Mouse (Mus musculus): ENCODE data around the gene 4930415O20Rik. TPM values are rescaled to one million over a fixed set of nuclear protein-coding genes. Genes with fewer than 3 reads are reported as not detected.

Gene 4930415O20Rik
- polyA plus RNA-seq, 1 experiment, result not detected

DNA sequence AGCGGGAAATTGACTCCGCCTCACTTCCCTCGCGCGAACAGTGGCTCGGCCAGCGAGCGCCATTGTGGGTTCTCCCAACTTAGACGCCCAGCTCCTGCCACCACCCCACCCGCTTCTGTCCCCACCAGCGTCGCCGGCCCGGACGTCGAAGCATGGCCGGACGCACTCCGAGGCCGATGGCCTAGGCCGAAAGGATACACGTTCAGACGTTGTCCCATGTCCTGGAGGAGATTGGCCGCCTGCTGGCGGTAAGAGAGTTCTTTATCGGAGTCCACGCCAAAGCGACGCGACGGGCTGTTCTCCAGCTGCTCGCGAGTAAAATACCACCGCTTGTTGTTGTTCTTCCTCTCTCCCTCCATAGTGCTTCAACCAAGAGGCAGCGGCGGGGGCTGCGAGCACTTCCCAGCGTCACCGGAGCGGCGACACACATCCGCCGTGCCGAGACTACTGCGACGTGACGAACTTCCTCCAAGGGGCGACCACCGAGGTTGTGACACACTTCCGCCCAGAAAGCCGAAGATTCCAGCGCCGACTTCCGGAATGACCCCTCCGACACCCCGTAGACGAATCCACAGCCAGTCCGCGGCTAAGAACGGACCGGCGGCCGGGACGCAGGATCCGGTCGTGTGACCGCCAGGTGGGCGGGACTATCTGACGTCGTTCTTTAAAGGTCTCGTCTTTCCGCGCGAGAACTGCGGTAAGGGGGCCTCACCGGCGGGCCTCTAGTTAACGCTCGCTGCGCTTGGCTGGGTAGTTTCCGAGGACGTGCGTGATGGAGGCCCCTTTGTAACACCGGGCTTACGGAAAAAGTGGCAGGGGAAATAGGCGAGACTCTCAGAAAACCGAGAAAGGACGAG lies 3.3 kb upstream of the 4930415O20Rik start:
- TF ChIP-seq CTCF (IDR thresholded peaks at IDR 0.05; ENCODE audit: extremely low read depth, insufficient read depth, insufficient read length, insufficient replicate concordance) (no peak), POLR2A (IDR thresholded peaks at IDR 0.05; ENCODE audit: low read depth, low read length) (peak; percentile 88)
- peak; percentile 99 to 100 for DNase-seq (ENCODE audit: low read depth in 1 of 2, low spot score in 2 of 2)
- peaks cover 4% of the 10 kb centered on the region for H3K36me3 ChIP-seq (ENCODE audit: control insufficient read depth, insufficient read depth, low read length)
- peaks cover 13% of the 10 kb centered on the region; the same call in 1 of the 2 replicates for H3K4me1 ChIP-seq (ENCODE audit: control insufficient read depth, insufficient read depth, insufficient read length)
- peak overlapping the region; percentile 88 for H3K4me3 ChIP-seq (ENCODE audit: extremely low read depth, insufficient read depth, insufficient read length)
- peak overlapping the region; percentile 98 for H3K27ac ChIP-seq (ENCODE audit: insufficient read depth, low read length)
- WGBS, result under 1% methylated on average over 88 of the region's 88 CpGs
- no peaks in the 10 kb centered on the region for H3K27me3 ChIP-seq (ENCODE audit: control insufficient read depth, insufficient read depth, low read length)

GRCm38 (mm10) chr15:98568256-98569033 lies 2.4 kb upstream of the 4930415O20Rik start:
- 9% methylated on average over 22 of the region's 22 CpGs for WGBS
- TF ChIP-seq POLR2A (IDR thresholded peaks at IDR 0.05; ENCODE audit: low read depth, low read length) (no peak), CTCF (IDR thresholded peaks at IDR 0.05; ENCODE audit: extremely low read depth, insufficient read depth, insufficient read length, insufficient replicate concordance) (no peak)
- Histone ChIP-seq H3K36me3 (ENCODE audit: control insufficient read depth, insufficient read depth, low read length) (peaks cover 4% of the 10 kb centered on the region; the same call in 1 of the 2 replicates), H3K4me3 (ENCODE audit: extremely low read depth, insufficient read depth, insufficient read length) (peak overlapping the region; percentile 81), H3K4me1 (ENCODE audit: control insufficient read depth, insufficient read depth, insufficient read length) (peaks cover 13% of the 10 kb centered on the region; the same call in 1 of the 2 replicates), H3K27ac (ENCODE audit: insufficient read depth, low read length) (peak overlapping the region; percentile 94), H3K27me3 (ENCODE audit: control insufficient read depth, insufficient read depth, low read length) (no peaks in the 10 kb centered on the region)
- DNase-seq (ENCODE audit: low read depth in 1 of 2, low spot score in 2 of 2), result no peak

- TF ChIP-seq CTCF (IDR thresholded peaks at IDR 0.05; ENCODE audit: extremely low read depth, insufficient read depth, insufficient read length, insufficient replicate concordance) (no peak), POLR2A (IDR thresholded peaks at IDR 0.05; ENCODE audit: low read depth, low read length) (no peak)
- no peak overlapping the region for H3K27ac ChIP-seq (ENCODE audit: insufficient read depth, low read length)
- 72% methylated on average over 7 of the region's 7 CpGs for WGBS
- H3K36me3 ChIP-seq (ENCODE audit: control insufficient read depth, insufficient read depth, low read length), result peaks cover 4% of the 10 kb centered on the region; the same call in 1 of the 2 replicates
- no peak for DNase-seq (ENCODE audit: low read depth in 1 of 2, low spot score in 2 of 2)
- peaks cover 13% of the 10 kb centered on the region; the same call in 1 of the 2 replicates for H3K4me1 ChIP-seq (ENCODE audit: control insufficient read depth, insufficient read depth, insufficient read length)
- no peak overlapping the region for H3K4me3 ChIP-seq (ENCODE audit: extremely low read depth, insufficient read depth, insufficient read length)
- H3K27me3 ChIP-seq (ENCODE audit: control insufficient read depth, insufficient read depth, low read length), result no peaks in the 10 kb centered on the region
These were observed 1.6 kb upstream of the 4930415O20Rik start for GRCm38 (mm10) chr15:98569216-98569615.

DNA sequence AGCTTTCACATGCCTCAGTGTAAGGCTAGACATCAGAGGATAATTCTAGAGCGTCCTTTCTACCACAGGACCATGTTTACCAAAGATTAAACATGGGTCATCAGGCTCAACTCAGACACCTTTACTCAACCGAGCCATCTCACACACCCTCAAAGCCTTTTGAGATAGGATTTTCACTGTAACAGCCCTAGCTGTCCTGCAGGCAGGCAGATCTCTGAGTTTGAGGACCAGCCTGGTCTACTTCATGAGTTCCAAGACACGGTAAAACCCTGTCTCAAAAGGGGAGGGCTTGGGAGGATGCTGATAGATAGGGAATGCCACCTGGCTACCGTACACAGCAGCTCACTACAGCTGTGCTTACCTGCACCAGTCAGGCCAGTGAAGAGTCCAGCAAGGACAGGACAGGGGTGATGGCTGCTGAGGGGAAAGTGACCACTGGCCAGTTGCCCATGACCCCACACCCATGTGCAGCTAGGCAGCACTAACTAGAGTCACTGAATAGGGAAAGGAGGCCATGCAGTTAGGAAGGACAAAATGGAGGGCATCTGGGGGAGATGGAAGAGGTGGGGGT lies 924 bp upstream of the 4930415O20Rik start:
- peaks cover 1% of the 10 kb centered on the region; the same call in 1 of the 2 replicates for H3K36me3 ChIP-seq (ENCODE audit: control insufficient read depth, insufficient read depth, low read length)
- peaks cover 13% of the 10 kb centered on the region; the same call in 1 of the 2 replicates for H3K4me1 ChIP-seq (ENCODE audit: control insufficient read depth, insufficient read depth, insufficient read length)
- no peak for DNase-seq (ENCODE audit: low read depth in 1 of 2, low spot score in 2 of 2)
- no peak for TF ChIP-seq CTCF (IDR thresholded peaks at IDR 0.05; ENCODE audit: extremely low read depth, insufficient read depth, insufficient read length, insufficient replicate concordance)
- no peak for TF ChIP-seq POLR2A (IDR thresholded peaks at IDR 0.05; ENCODE audit: low read depth, low read length)
- no peaks in the 10 kb centered on the region for H3K27me3 ChIP-seq (ENCODE audit: control insufficient read depth, insufficient read depth, low read length)
- no peak overlapping the region for H3K27ac ChIP-seq (ENCODE audit: insufficient read depth, low read length)
- WGBS, result 91% methylated on average over 4 of the region's 4 CpGs
- no peak overlapping the region for H3K4me3 ChIP-seq (ENCODE audit: extremely low read depth, insufficient read depth, insufficient read length)

- Histone ChIP-seq H3K4me1 (ENCODE audit: control insufficient read depth, insufficient read depth, insufficient read length) (peaks cover 7% of the 10 kb centered on the region; the same call in 1 of the 2 replicates), H3K4me3 (ENCODE audit: extremely low read depth, insufficient read depth, insufficient read length) (no peak overlapping the region), H3K27me3 (ENCODE audit: control insufficient read depth, insufficient read depth, low read length) (no peaks in the 10 kb centered on the region), H3K36me3 (ENCODE audit: control insufficient read depth, insufficient read depth, low read length) (no peaks in the 10 kb centered on the region), H3K27ac (ENCODE audit: insufficient read depth, low read length) (no peak overlapping the region)
- WGBS, result 88% methylated on average over 4 of the region's 4 CpGs
- no peak for TF ChIP-seq CTCF (IDR thresholded peaks at IDR 0.05; ENCODE audit: extremely low read depth, insufficient read depth, insufficient read length, insufficient replicate concordance)
- TF ChIP-seq POLR2A (IDR thresholded peaks at IDR 0.05; ENCODE audit: low read depth, low read length), result no peak
- no peak for DNase-seq (ENCODE audit: low read depth in 1 of 2, low spot score in 2 of 2)
These were observed 2.5 kb downstream of the 4930415O20Rik start for GRCm38 (mm10) chr15:98573293-98573692.

- Histone ChIP-seq H3K4me1 (ENCODE audit: control insufficient read depth, insufficient read depth, insufficient read length) (no peaks in the 10 kb centered on the region), H3K27me3 (ENCODE audit: control insufficient read depth, insufficient read depth, low read length) (no peaks in the 10 kb centered on the region), H3K36me3 (ENCODE audit: control insufficient read depth, insufficient read depth, low read length) (no peaks in the 10 kb centered on the region), H3K27ac (ENCODE audit: insufficient read depth, low read length) (no peak overlapping the region), H3K4me3 (ENCODE audit: extremely low read depth, insufficient read depth, insufficient read length) (no peak overlapping the region)
- DNase-seq (ENCODE audit: low read depth in 1 of 2, low spot score in 2 of 2), result no peak
- WGBS, result 96% methylated on average over 2 of the region's 2 CpGs
- TF ChIP-seq POLR2A (IDR thresholded peaks at IDR 0.05; ENCODE audit: low read depth, low read length), result no peak
- TF ChIP-seq CTCF (IDR thresholded peaks at IDR 0.05; ENCODE audit: extremely low read depth, insufficient read depth, insufficient read length, insufficient replicate concordance), result no peak
These were observed 8.5 kb downstream of the 4930415O20Rik start for GRCm38 (mm10) chr15:98579310-98579709.
